Mouse (Mus musculus): Measurements from ENCODE around the gene Prr7. TPM values are rescaled to one million over a fixed set of nuclear protein-coding genes. Genes with fewer than 3 reads are reported as not detected.

Gene Prr7
- polyA plus RNA-seq, 1 experiment from 2014 or later, result 2.7 TPM

DNA sequence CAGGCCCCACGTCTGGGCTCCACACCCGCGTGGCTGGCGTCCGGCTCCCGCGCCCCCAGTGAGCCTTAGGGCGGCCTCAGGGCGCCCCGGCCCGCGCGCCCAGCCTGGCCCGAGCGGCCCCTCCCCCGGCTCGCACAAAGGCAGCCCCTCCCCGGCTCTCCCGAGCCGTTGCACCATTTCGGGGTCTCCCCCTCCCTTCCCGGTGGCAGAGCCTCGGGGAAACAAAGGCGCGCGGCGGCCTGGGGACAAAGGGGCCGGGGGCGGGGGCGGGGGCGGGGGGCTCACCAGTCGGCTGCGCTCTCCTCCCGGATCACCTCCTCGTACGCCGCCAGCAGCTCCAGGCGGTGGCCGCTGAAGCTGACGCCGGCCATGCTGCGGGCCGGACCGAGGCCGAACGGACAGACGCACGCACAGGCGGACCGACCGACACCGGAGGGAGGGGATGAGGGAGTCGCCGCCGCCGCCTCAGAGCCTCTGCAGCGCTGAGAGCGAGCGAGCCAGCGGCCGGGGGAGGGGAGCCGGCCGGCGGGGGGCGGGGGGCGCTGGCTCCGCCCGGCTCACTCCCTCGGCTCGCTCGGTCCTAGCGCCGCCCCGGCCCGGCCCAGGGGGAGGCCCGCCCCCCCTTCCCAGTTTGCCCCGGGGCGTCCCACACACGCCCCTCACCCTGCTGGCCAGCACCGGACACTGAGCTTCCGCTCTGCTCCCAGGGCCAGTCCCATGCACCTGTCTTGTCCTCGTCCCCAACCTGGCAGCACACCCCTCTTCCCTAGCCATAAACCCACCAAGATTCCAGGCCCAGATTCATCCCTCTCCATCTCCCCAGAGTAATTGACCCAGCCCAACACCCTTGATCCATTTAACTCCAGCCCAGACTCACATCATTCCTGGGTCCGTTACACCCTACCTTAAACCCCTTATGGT lies 23.8 kb downstream of the Prr7 start, which contains the start of gene Dbn1:
Gene Dbn1 (minus strand): TSS at position 534 of the 921 bp plus-strand sequence.
- Histone ChIP-seq H3K4me1 (ENCODE audit: control insufficient read depth, insufficient read depth, low read length) (peaks cover 35% of the 10 kb centered on the region), H3K9me3 (ENCODE audit: control insufficient read depth, low read length) (no peaks in the 10 kb centered on the region), H3K4me2 (ENCODE audit: low read depth, low read length) (peak within 1 kb of the TSS; percentile 60), H3K36me3 (ENCODE audit: control insufficient read depth, insufficient read depth, low read length) (no peaks in the 10 kb centered on the region), H3K4me3 (ENCODE audit: low read depth, low read length) (peak within 1 kb of the TSS; percentile 92), H3K9ac (ENCODE audit: low read depth, low read length) (peak within 1 kb of the TSS; percentile 99), H3K27ac (replicated peaks; ENCODE audit: low read depth, low read length) (peak within 1 kb of the TSS; percentile 90), H3K27me3 (replicated peaks; ENCODE audit: control insufficient read depth, insufficient read depth, low read length) (no peaks in the 10 kb centered on the region)
- peak; percentile 79 for DNase-seq (ENCODE audit: low spot score)
- peak; percentile 90 for ATAC-seq (ENCODE audit: low read depth)
- 0% methylated on average over 9 of the region's 83 CpGs for WGBS

GRCm38 (mm10) chr13:55494257-55494656 lies 30.2 kb downstream of the Prr7 start:
- Histone ChIP-seq H3K9me3 (ENCODE audit: control insufficient read depth, low read length) (no peaks in the 10 kb centered on the region), H3K4me3 (ENCODE audit: low read depth, low read length) (no peak overlapping the region), H3K9ac (ENCODE audit: low read depth, low read length) (no peak overlapping the region), H3K4me1 (ENCODE audit: control insufficient read depth, insufficient read depth, low read length) (no peaks in the 10 kb centered on the region), H3K36me3 (ENCODE audit: control insufficient read depth, insufficient read depth, low read length) (peaks cover 17% of the 10 kb centered on the region), H3K27ac (replicated peaks; ENCODE audit: low read depth, low read length) (no peak overlapping the region), H3K27me3 (replicated peaks; ENCODE audit: control insufficient read depth, insufficient read depth, low read length) (no peaks in the 10 kb centered on the region), H3K4me2 (ENCODE audit: low read depth, low read length) (no peak overlapping the region)
- WGBS, result 32% methylated on average over 2 of the region's 2 CpGs
- no peak for DNase-seq (ENCODE audit: low spot score)
- ATAC-seq (ENCODE audit: low read depth), result no peak

DNA sequence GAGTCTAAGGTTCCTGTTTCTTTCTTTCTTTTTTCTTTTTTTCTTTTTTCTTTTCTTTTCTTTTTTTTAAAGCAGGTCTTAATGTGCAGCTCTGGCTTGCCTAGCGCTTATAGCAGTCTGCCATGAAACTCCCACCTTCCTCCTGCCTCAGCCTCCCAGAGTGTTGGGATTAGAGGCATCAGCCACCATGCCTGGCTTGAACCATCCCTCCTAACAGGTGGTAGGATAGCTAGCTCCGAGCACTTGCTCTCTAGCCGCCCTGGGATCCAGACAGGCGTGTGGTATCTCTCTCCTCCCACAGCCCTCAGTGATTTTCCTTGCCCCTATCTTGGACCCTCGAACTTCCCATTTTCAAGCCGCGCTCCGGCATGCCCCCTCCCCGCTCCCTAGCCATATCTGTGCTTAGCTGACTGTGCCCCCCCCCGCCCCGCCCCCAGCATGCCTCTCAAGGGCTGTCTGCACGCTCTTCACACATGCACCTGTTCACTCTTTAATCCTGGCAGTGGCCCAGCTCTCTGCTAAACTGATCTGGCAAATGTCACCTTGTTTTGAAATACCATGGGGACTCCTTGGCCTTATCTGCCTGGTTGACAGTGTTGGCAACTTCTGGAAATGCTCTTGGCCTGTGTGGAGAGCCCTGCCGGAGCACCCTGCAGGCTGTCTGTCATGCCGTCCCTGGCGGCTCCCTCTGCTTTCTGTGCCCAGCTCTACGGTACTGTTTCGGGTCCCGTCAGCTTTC lies 31.0 kb downstream of the Prr7 start:
- Histone ChIP-seq H3K27me3 (replicated peaks; ENCODE audit: control insufficient read depth, insufficient read depth, low read length) (no peaks in the 10 kb centered on the region), H3K9ac (ENCODE audit: low read depth, low read length) (no peak overlapping the region), H3K36me3 (ENCODE audit: control insufficient read depth, insufficient read depth, low read length) (peaks cover 21% of the 10 kb centered on the region), H3K4me3 (ENCODE audit: low read depth, low read length) (no peak overlapping the region), H3K4me1 (ENCODE audit: control insufficient read depth, insufficient read depth, low read length) (no peaks in the 10 kb centered on the region), H3K9me3 (ENCODE audit: control insufficient read depth, low read length) (no peaks in the 10 kb centered on the region), H3K4me2 (ENCODE audit: low read depth, low read length) (no peak overlapping the region), H3K27ac (replicated peaks; ENCODE audit: low read depth, low read length) (no peak overlapping the region)
- 18% methylated on average over 16 of the region's 18 CpGs for WGBS
- ATAC-seq (ENCODE audit: low read depth) (peak; percentile 69), DNase-seq (ENCODE audit: low spot score) (peak; percentile 73)

DNA sequence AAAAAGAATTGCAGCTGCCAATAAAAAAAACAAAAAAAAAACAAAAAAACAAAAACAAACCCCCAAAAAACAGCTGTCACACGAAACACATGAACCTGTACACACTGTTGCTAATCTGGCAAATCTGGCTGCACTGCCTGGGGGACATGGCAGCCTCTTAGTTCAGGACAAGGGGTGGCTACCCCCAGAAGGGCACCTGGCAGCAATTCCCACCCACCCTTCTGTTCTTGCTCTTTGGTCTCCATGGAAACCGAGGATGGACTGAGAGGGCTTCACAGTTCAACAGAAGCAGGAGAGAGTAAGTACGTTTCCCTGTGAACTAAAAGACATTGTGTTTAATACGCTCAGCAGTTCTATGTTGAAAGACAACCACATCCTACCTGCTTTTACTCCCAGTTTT lies 31.6 kb downstream of the Prr7 start:
- no peak overlapping the region for H3K27ac ChIP-seq (replicated peaks; ENCODE audit: low read depth, low read length)
- DNase-seq (ENCODE audit: low spot score) (no peak), ATAC-seq (ENCODE audit: low read depth) (no peak)
- H3K36me3 ChIP-seq (ENCODE audit: control insufficient read depth, insufficient read depth, low read length), result peaks cover 28% of the 10 kb centered on the region
- no peaks in the 10 kb centered on the region for H3K4me1 ChIP-seq (ENCODE audit: control insufficient read depth, insufficient read depth, low read length)
- 26% methylated on average over 4 of the region's 4 CpGs for WGBS
- H3K27me3 ChIP-seq (replicated peaks; ENCODE audit: control insufficient read depth, insufficient read depth, low read length), result no peaks in the 10 kb centered on the region
- no peak overlapping the region for H3K9ac ChIP-seq (ENCODE audit: low read depth, low read length)
- H3K9me3 ChIP-seq (ENCODE audit: control insufficient read depth, low read length), result no peaks in the 10 kb centered on the region
- no peak overlapping the region for H3K4me2 ChIP-seq (ENCODE audit: low read depth, low read length)
- H3K4me3 ChIP-seq (ENCODE audit: low read depth, low read length), result no peak overlapping the region

- Histone ChIP-seq H3K4me1 (ENCODE audit: control insufficient read depth, insufficient read depth, low read length) (no peaks in the 10 kb centered on the region), H3K4me2 (ENCODE audit: low read depth, low read length) (no peak overlapping the region), H3K27me3 (replicated peaks; ENCODE audit: control insufficient read depth, insufficient read depth, low read length) (no peaks in the 10 kb centered on the region), H3K9ac (ENCODE audit: low read depth, low read length) (0 out of 2 replicates have a peak overlapping the region, but pooled peaks have one; percentile 14), H3K4me3 (ENCODE audit: low read depth, low read length) (no peak overlapping the region), H3K27ac (replicated peaks; ENCODE audit: low read depth, low read length) (no peak overlapping the region), H3K36me3 (ENCODE audit: control insufficient read depth, insufficient read depth, low read length) (peaks cover 36% of the 10 kb centered on the region), H3K9me3 (ENCODE audit: control insufficient read depth, low read length) (no peaks in the 10 kb centered on the region)
- 85% methylated on average over 6 of the region's 6 CpGs for WGBS
- ATAC-seq (ENCODE audit: low read depth) (no peak), DNase-seq (ENCODE audit: low spot score) (no peak)
These were observed 32.6 kb downstream of the Prr7 start for GRCm38 (mm10) chr13:55496661-55497060.

DNA sequence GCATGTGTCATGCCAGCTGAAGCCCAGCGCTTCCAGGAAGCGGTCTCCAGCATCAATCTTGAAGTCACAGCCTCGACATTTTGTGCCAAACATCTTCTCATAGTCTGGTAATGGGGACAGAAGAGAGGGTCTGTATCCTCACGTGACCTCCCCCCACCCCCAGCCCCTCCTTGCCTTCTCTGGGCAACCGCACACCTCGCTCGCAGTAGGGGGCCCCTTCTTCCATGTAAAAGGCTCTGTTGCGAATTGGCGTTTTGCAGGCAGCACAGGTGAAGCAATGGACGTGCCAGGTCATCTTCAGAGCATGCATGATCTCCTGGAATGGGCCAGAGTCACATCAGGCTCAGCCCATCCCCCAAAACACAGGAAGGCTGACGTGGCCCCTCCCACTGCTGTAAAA lies 34.8 kb downstream of the Prr7 start:
- no peak overlapping the region for H3K9ac ChIP-seq (ENCODE audit: low read depth, low read length)
- H3K27me3 ChIP-seq (replicated peaks; ENCODE audit: control insufficient read depth, insufficient read depth, low read length), result no peaks in the 10 kb centered on the region
- no peaks in the 10 kb centered on the region for H3K4me1 ChIP-seq (ENCODE audit: control insufficient read depth, insufficient read depth, low read length)
- ATAC-seq (ENCODE audit: low read depth) (no peak), DNase-seq (ENCODE audit: low spot score) (no peak)
- no peak overlapping the region for H3K4me2 ChIP-seq (ENCODE audit: low read depth, low read length)
- WGBS, result 57% methylated on average over 9 of the region's 11 CpGs
- H3K9me3 ChIP-seq (ENCODE audit: control insufficient read depth, low read length), result no peaks in the 10 kb centered on the region
- peaks cover 56% of the 10 kb centered on the region for H3K36me3 ChIP-seq (ENCODE audit: control insufficient read depth, insufficient read depth, low read length)
- no peak overlapping the region for H3K27ac ChIP-seq (replicated peaks; ENCODE audit: low read depth, low read length)
- no peak overlapping the region for H3K4me3 ChIP-seq (ENCODE audit: low read depth, low read length)

DNA sequence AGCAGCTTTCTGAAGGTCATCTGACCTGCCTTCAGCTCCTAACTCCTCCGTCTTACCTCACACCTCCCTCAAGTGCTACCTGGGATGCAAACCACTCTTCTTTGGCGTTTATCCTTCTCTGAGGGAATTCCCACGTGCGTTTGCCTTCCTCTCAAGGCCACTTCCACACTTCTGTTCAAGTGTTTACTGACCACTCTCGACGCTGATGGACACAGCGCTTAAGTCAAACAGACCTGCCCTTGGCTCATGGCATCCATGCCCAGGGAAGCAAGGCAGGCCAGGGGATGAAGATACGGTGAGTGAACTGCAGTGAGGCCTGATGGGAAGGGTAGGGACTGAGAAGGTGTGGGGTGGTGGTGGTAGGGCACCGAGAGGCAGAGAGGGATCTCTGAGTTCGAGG lies 36.5 kb downstream of the Prr7 start:
- H3K4me2 ChIP-seq (ENCODE audit: low read depth, low read length), result no peak overlapping the region
- peaks cover 72% of the 10 kb centered on the region for H3K36me3 ChIP-seq (ENCODE audit: control insufficient read depth, insufficient read depth, low read length)
- DNase-seq (ENCODE audit: low spot score), result no peak
- H3K4me3 ChIP-seq (ENCODE audit: low read depth, low read length), result no peak overlapping the region
- no peaks in the 10 kb centered on the region for H3K9me3 ChIP-seq (ENCODE audit: control insufficient read depth, low read length)
- no peaks in the 10 kb centered on the region for H3K27me3 ChIP-seq (replicated peaks; ENCODE audit: control insufficient read depth, insufficient read depth, low read length)
- no peak for ATAC-seq (ENCODE audit: low read depth)
- H3K4me1 ChIP-seq (ENCODE audit: control insufficient read depth, insufficient read depth, low read length), result no peaks in the 10 kb centered on the region
- WGBS, result 84% methylated on average over 10 of the region's 10 CpGs
- H3K9ac ChIP-seq (ENCODE audit: low read depth, low read length), result no peak overlapping the region
- no peak overlapping the region for H3K27ac ChIP-seq (replicated peaks; ENCODE audit: low read depth, low read length)

DNA sequence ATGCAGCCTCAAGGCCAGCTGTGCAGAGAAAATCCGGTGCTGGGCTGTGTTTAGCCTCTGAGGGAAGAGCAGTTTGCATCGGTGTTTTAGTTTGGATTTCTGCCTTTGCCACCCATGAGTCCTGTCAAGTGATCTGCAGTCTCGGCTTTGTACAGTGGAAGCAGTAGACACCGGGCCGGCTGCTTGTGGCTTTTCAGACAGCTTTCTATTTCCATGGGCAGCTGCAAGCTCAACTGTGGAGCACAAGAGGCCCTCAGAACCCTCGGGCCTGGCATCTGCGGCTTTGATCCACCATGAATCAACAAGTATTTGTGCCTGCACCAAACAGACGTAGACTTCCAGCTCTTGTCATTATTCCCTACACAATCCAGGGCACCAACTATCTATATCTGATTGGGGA lies 38.3 kb downstream of the Prr7 start:
- Histone ChIP-seq H3K4me1 (ENCODE audit: control insufficient read depth, insufficient read depth, low read length) (no peaks in the 10 kb centered on the region), H3K4me3 (ENCODE audit: low read depth, low read length) (no peak overlapping the region), H3K36me3 (ENCODE audit: control insufficient read depth, insufficient read depth, low read length) (peaks cover 91% of the 10 kb centered on the region), H3K27me3 (replicated peaks; ENCODE audit: control insufficient read depth, insufficient read depth, low read length) (no peaks in the 10 kb centered on the region), H3K9ac (ENCODE audit: low read depth, low read length) (no peak overlapping the region), H3K4me2 (ENCODE audit: low read depth, low read length) (no peak overlapping the region), H3K27ac (replicated peaks; ENCODE audit: low read depth, low read length) (no peak overlapping the region), H3K9me3 (ENCODE audit: control insufficient read depth, low read length) (no peaks in the 10 kb centered on the region)
- DNase-seq (ENCODE audit: low spot score) (no peak), ATAC-seq (ENCODE audit: low read depth) (no peak)
- WGBS, result 86% methylated on average over 8 of the region's 8 CpGs

Measured in embryonic facial prominence, embryonic 14.5 days (tissue).